Mouse (Mus musculus): ENCODE measurements around the gene Muc1. TPM values are rescaled to one million over a fixed set of nuclear protein-coding genes. Genes with fewer than 3 reads are reported as not detected.
"Not testable (repeated sequence)": the region's sequence is repeated elsewhere in the genome, so short reads cannot be mapped to it uniquely, and the experiment has no call there.

Gene Muc1
- total RNA-seq, 2 experiments from 2014 or later, result 0.45 to 0.63 TPM

DNA sequence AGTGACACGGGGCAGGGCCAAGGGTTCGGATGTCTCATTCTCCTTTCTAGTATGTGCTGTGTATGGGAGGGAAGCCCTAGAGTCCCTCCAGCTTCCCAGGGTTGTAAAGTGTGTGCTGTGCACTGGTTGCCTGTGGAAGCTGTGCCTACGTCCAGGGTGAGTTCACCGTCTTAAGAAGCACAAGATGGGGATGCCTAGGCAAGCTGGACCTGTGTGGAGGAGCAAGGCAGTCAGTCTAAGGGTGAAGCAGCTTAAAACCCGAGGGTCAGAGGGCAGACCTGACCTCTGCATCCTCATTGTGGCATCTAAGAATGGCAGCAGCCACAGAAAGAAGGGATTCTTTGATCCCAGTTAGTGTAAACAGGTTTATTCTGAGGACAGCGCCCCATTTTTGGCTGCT is 20.1 kb upstream of the Muc1 start:
- no peak for DNase-seq (ENCODE audit: low spot score in 2 of 2)

DNA sequence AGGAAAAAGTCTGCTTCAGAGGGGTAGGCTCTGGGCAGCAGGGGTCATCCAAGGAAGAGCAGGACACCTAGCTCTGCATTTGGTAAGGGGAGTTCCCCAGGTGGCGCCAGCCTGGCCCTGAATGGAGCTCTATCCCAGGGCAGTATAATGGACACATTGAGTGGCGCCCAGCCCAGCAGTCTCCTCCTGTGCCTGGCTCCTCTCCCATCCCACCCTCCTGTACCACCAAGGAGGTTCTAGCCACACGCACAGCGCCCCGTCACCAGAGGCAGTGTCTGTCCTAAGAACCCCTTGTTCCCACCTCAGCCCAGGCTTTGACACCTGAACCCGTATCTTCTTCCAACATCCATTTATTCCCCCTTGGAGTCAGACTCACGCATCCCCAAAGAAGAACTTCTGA is 19.1 kb upstream of the Muc1 start:
- DNase-seq (ENCODE audit: low spot score in 2 of 2), result no peak

DNA sequence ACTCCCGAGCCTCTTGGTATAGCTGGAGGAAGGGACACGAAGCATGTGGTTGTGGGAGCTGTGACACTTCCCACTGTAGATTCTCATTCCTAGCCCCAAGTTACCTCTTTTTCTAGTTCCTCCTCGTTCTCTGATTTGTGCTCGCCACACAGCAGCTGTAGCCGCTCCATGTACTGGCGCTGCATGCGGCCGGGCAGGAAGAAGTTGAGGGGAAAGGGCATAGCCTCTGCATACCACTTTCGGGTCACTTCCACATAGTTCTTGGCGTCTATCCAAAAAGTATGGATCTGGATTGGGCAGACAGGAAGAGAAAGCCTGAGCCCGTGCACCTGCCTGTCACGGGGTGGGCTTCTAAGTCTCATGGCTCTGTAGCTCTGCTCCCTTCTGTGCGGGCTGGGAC is 18.7 kb upstream of the Muc1 start:
- no peak for DNase-seq (ENCODE audit: low spot score in 2 of 2)

DNA sequence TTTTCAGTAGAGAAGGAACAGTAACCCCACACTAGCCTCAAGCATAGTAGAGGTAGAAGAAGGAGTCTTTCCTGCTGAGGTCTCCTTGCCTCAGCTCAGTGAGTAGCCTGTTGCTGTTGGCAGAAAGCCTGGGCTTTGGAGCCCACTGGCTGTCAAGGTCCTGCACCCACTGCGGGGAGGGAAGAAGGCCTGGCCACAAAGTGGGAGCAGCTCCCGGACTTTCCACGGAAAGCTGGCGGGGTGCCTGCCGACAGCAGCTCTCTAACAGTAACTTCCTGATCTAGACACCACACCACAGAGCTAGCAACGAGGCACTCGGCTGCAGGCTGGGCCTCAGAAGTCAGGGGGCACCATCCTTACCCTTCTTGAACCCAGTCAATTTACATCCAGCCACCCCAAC is 18.1 kb upstream of the Muc1 start:
- no peak for DNase-seq (ENCODE audit: low spot score in 2 of 2)

DNA sequence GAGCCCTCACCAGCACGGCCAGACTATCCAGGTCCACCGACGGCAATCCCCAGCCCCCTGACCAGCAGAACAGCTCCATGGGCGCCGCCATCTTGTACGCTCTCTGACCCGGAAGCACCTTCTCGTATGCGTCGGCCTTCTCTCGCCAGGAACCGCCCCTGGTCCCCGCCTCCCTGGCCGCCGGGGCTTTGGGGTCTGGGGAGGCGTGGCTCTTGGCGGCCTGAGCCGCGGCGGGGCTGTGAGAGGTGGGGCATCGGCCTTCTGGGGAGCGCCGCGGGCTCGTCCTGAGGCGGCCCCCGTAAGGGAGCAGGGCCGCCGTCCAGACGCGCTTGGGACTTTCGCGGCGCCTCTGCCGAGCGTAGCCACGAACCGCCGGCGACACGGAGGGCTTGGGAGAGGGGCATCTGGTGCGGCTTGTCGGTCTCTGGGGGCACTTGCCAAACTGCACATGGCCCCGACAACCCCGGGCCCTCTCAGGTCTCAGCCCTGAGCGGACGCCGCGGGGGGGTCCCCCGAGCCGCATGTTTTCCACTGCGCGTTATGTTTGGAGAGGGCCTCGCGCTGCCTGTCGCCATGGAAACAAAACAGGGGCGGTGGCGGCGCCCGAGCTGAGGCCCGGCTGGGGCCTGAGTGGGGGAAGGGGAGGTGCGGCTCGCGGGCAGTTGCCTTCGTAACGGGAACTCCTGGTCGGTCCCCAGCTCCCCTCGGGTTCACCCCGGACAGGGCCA is 14.9 kb upstream of the Muc1 start:
- peak; percentile 92 to 93 for DNase-seq (ENCODE audit: low spot score in 2 of 2)

DNA sequence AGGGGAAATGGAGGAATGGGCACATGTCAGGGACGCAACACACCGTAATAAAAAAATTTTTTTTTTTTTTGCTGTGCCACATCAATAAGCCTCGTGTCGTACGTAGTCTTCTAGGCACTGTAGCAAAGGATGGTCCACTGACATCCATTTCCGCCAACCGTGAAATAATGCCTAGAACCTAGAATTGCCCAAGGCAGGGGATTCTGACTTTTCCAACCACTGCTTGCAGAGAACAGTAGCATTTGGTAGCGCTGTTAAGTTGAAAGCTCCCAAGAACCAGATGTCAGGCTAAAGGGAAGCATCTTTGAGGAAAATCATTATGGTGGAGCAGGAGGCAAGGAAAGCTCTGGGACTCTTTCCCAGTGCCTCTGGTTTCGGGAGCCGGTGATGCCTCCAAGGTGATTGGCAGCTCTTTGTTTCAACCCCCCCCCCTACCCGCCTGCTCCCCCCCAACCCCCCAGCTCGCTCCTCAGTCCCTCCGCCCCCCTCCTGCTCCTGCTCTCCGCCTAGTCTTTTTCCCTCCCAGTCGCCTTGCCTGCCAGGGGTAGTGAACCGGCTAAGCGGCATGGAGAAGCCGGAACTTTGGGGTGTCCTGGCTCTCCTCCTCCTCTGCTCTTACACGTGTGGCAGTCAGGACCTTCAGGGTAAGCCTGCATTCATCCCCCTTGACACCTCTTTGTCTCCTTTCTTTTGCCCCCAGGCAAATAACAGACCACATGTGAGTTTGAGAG is 14.0 kb upstream of the Muc1 start, which contains the start of gene Thbs3:
TSS of gene Thbs3 (plus strand) at position 500 of the 731 bp plus-strand sequence.
- no peak for DNase-seq (ENCODE audit: low spot score in 2 of 2)

DNA sequence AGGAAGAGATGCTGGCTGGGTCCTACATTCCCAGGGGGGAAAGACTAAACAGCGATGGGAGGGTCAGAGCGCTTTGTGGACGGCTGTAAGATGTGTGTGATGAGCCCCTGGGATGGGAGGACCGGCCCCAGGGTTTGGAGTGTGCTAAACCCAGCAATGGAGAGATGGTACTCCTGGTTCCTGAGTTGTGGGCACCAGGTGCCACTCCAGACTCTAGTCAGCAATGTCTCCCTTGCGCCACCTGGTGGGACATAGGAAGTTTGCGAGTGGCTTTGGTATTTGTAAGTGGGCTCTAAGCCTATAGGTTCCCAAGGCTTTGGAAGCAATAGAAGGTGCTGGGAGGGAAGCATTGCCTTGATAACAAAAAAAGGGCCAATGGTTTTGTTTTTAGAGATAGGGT is 13.0 kb upstream of the Muc1 start:
- DNase-seq (ENCODE audit: low spot score in 2 of 2), result peak; percentile 89 to 90

DNA sequence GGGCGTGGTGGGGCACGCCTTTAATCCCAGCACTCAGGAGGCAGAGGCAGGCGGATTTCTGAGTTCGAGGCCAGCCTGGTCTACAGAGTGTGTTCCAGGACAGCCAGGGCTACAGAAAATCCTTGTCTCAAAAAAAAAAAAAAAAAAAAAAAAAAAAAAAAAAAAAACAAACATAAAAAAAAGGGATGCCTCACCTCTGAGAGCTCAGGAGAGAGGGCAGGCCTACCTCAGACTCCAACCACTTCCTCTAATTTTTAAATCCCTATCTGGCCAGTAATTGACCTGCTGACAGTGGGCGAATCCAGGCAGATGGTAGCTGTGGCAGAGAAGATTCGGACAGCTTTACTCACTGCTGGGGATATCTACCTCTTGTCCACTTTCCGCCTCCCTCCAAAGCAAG is 12.4 kb upstream of the Muc1 start:
- not testable (repeated sequence) for DNase-seq (ENCODE audit: low spot score in 2 of 2)

DNA sequence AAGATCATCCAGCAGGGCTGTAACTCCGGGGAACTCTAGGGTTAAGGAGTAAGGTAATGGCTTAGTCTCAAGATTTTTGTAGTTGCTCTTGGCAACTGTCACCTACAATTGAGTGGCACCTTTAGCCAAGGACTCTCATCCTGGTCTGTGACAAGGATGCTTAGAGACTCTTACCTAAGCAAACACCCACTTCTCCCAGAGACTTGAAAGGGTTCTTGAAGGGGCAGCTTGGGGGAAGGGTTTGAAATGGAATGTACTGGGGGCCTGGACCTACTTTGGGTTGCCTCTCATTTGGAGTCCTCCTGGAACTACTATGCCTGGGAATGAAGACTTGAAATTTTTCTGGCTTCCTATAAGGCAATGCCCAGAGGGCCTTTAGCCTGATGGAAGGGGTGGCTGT is 10.6 kb upstream of the Muc1 start:
- DNase-seq (ENCODE audit: low spot score in 2 of 2), result no peak

DNA sequence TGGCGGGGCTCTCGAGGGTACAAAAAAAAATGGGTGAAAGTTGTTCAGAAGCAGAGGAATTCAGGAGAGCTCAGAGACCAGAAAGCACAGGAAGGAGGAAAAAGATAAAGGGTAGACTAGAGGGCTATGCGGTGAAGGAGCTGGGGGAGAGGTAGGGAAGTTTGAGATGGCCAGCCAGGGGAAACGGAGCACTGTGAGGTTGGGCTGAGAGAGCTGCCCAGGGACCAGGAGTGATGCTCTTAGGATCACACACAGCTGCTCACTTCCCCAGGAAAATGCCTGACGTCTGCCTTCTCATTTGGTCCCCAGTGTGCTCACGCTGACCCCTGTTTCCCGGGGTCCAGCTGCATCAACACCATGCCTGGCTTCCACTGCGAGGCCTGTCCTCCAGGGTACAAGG is 9.3 kb upstream of the Muc1 start:
- DNase-seq (ENCODE audit: low spot score in 2 of 2), result no peak

DNA sequence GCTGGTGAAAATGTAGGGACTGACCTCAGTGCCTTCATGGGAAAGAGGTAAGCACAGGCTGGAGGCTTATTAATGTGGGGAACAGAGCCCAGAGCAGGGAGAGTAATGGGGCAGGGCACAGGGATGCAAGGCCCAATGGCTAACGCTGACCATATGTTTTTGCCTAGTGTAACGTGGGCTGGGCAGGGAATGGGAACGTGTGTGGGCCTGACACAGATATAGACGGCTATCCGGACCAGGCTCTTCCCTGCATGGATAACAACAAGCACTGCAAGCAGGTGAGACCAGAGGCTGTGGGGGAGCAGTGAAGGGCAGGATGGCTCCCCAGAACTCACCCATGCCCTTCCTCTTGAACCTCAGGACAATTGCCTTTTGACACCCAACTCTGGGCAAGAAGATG is 7.7 kb upstream of the Muc1 start:
- DNase-seq (ENCODE audit: low spot score in 2 of 2), result no peak

DNA sequence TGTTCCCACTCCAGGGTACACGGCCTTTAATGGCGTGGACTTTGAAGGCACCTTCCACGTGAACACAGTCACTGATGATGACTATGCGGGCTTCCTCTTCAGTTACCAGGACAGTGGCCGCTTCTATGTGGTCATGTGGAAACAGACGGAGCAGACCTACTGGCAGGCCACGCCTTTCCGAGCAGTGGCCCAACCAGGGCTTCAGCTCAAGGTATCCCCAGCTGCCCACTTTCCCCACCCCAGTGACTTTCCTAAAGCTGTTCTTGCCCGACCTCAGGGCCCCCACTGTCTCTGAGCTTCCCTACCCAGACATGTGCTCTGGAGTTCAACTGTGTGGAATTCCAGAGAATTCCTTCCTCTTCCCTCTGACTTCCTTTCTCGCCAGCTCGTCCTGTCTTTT is 4.1 kb upstream of the Muc1 start:
- DNase-seq (ENCODE audit: low spot score in 2 of 2), result no peak

DNA sequence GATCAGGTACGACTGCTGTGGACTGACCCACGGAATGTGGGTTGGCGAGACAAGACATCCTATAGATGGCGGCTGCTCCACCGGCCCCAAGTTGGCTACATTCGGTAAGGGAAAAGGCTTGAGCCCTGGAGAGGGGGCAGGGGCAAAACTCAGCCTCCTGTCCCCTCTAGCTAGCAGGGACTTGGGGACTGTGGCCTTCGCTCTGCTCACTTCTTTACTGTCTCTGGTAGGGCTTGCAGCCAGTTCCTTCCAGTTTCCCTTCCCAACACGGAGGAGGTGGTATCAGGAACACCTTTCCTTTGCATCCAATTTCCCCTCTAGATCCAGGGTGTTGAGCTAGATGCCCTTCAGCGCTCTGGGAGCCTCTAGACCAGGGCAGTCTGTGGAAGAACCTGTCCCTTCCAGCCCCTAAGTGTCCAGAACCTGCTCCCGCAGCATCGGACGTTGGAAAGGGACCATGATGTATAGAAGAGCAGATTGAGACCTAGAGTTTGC is 3.5 kb upstream of the Muc1 start:
- no peak for DNase-seq (ENCODE audit: low spot score in 2 of 2)

DNA sequence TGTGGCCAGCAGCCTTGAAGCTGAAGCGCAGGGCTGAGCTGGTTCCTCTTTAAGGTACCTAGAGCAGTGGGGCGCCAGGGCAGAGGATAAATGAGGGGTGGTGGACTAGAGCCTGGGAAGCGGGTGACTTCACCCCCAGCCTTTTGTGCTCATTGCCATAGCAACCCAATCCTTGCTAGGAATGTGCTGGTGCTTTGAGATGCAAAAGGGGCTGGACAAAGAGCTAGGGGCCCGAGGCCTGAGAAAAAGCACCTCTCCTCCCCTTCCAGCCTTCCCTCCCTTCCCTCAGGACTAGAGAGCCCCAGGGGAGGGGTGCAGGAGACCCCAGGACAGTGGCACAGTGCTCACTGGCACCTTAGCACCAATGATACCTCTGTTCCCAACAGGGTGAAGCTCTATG is 2.9 kb upstream of the Muc1 start:
- DNase-seq (ENCODE audit: low spot score in 2 of 2), result no peak

DNA sequence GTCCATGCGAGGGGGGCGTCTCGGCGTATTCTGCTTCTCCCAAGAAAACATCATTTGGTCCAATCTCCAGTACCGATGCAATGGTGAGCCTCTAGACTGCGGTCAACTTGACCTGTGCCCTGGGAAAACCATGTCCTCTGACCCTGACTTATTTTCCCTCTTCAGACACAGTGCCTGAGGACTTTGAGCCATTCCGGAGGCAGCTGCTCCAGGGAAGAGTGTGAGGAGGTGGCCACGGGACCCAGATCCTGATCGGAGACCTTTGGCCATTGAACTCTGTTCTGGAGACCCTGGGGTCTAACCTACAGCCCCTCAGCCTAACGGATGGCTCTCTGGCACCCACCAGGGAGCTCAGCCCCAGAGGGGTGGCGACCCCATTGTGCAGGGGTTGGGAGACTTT is 2.5 kb upstream of the Muc1 start:
- DNase-seq (ENCODE audit: low spot score in 2 of 2), result no peak

DNA sequence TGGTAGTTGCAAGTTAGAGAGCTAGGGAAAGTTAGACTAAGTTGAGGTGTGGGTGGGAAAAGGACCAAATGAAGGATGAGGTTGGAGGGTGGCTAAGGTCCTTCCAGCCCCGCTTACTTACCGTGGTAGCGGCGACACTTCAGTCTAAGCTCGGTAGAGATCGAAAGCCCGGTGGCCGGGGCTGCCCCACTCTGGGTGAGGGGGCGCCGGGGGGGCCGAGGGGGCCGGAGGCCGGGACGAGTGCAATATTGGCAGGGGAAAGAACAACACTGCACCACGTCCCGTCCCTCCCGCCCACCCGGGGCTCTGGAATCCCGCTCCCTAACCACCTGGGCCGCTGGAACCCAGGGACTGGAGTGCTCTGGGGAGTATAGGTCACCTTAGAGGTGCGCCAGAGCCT is 2.0 kb upstream of the Muc1 start, which contains the start of gene Mtx1:
TSS of gene Mtx1 (minus strand) at position 189 of the 400 bp plus-strand sequence.
- DNase-seq (ENCODE audit: low spot score in 2 of 2), result no peak

DNA sequence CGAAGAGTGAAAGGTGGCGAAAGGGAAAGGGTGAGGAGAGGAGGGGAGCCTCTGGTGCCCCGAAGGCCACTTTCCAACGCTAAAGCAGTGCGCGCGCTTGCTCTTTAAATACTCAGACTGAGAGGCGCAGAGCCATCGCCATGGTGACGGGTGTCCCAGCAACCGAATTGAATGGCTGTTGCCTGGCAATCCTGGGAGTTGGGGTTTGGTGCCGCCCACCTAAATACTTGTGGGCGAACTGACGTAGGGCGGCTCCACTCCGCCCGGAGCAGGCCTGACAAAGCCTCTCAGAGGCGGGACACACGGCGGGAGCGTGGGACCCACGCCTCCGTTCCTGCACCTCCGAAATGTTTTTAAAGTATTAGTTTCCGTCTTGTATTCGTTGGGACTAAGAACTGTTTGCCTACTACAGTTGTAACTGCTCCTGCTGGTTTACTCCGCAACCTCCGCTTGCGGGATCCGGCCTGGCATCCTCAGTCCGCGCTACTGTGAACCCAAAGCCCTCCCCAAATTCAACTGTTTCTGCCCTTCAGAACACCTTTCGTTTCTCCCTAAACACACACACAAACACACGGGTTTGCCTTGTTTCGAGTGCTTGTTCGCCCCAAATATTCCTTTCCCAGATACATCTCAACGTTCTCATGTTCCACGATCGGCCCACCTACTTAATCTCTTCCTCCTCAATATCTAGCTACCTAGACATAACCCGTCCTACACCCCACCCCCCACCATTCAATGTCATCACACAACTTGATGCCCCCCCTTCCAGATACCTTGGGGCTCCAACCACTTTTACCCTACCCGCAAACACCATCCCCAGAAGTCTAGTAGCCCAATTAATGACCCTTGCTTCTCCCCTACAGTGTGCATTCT is 1.3 kb upstream of the Muc1 start:
- peak; percentile 86 to 93 for DNase-seq (ENCODE audit: low spot score in 2 of 2)

DNA sequence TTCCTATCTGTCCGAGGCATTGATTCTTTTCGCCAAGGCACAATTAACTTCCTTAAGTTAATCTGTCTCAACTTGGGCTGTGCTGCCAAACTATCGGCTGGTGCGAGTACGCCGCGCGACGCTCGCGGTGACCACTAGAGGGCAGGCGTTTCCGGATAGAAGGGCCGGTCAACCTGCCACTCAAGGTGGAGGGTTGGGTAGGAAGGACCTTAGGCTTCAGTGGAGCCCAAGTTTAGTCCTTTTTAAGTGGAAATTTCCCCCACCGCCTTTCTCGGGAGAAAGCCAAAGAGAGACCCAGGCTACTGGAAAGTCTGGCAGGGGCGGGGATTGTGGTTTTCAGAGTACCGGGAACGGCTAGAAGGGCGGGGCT is 692 bp upstream of the Muc1 start:
- peak; percentile 85 to 87 for DNase-seq (ENCODE audit: low spot score in 2 of 2)

DNA sequence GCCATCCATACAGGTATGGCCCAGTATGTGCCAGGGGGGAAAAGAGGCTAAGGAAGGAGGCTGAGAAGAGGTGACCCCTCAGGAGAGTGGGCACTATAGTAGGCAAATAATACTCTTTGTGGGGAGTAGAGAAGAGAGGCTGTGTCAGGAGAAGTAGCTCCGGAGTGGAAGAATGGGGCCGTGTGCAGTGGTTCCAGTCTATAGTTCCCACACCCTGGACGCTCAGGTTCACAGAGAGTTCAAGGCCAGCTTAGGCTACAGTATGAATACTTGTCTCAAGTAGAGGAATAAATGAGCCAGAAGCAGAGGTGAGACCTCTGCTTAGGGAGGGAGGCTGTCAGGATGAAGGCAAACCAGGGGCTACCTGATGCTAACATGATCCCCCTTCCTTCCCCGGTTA is 419 bp downstream of the Muc1 start:
- DNase-seq (ENCODE audit: low spot score in 2 of 2), result no peak

DNA sequence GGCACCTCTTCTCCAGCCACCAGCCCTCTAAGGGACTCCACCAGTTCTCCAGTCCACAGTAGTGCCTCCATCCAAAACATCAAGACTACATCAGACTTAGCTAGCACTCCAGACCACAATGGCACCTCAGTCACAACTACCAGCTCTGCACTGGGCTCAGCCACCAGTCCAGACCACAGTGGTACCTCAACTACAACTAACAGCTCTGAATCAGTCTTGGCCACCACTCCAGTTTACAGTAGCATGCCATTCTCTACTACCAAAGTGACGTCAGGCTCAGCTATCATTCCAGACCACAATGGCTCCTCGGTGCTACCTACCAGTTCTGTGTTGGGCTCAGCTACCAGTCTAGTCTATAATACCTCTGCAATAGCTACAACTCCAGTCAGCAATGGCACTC is 1.7 kb downstream of the Muc1 start:
- no peak for DNase-seq (ENCODE audit: low spot score in 2 of 2)

DNA sequence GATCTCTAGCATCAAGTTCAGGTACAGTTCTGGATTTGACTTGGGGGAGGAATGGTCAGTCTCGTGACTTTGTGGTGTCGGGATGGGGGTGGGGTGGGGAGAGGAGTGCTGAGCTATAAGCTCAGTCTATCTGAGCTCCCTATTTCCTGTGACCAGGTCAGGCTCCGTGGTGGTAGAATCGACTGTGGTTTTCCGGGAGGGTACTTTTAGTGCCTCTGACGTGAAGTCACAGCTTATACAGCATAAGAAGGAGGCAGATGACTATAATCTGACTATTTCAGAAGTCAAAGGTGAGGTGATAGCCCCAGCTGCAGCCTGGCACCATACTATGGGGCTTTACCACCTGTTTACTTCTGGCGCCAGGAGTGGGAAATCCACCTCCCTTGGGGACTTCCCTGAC is 2.5 kb downstream of the Muc1 start:
- no peak for DNase-seq (ENCODE audit: low spot score in 2 of 2)
